Mouse (Mus musculus) left cerebral cortex, adult 6 months (tissue): ENCODE data around the gene Lrcol1. TPM values are rescaled to one million over a fixed set of nuclear protein-coding genes. Genes with fewer than 3 reads are reported as not detected.

ENCODE experiments used
- long read RNA-seq, 2 experiments: library from polyadenylated mRNA; unstranded; transcript quantifications; one replicate each; pipeline ENCODE4 v2.0.0; 2019 to 2020
- polyA plus RNA-seq: library from polyadenylated mRNA; unstranded; fragments of <200 nt; fragmentation: Nextera tagmentation; gene quantifications from 2 replicates; pipeline ENCODE4 v1.2.3, GENCODE M21; 2021

The Lrcol1 gene
- polyA plus RNA-seq, result not detected in 2 replicates
- long read RNA-seq, experiment 1, result 0 reads
- long read RNA-seq, experiment 2, result 0 reads

GRCm38 (mm10) chr5:110344524-110344923 lies at the start of gene Lrcol1:
TSS of gene Lrcol1 (plus strand) at chr5:110344730.

GRCm38 (mm10) chr5:110342648-110343284 lies 1.8 kb upstream of the Lrcol1 start, which contains the start of gene P2rx2:
TSS of gene P2rx2 (minus strand) at chr5:110343212.

Other genes starting within 250 kb of the Lrcol1 start
- gene Plcxd1, start 244.8 kb upstream of the Lrcol1 start, polyA plus RNA-seq, result 7.2 and 8.5 TPM in 2 replicates
- gene Gtpbp6, start 236.5 kb upstream of the Lrcol1 start, polyA plus RNA-seq, result 43.4 and 56.9 TPM in 2 replicates
- 4.1 and 8.1 TPM in 2 replicates for gene Zfp605, start 234.6 kb upstream of the Lrcol1 start, polyA plus RNA-seq
- gene Chfr, start 208.9 kb upstream of the Lrcol1 start, polyA plus RNA-seq, result 11.8 and 17.7 TPM in 2 replicates
- 8.1 and 10.2 TPM in 2 replicates for gene Golga3, start 168.0 kb upstream of the Lrcol1 start, polyA plus RNA-seq
- gene Ankle2, start 113.7 kb upstream of the Lrcol1 start, polyA plus RNA-seq, result 12.0 and 12.8 TPM in 2 replicates
- gene Pgam5, start 74.8 kb upstream of the Lrcol1 start, polyA plus RNA-seq, result 70.3 and 78.0 TPM in 2 replicates
- 18.9 and 20.1 TPM in 2 replicates for gene Pxmp2, start 58.5 kb upstream of the Lrcol1 start, polyA plus RNA-seq
- gene Pole, start 58.4 kb upstream of the Lrcol1 start, polyA plus RNA-seq, result 0.41 and 0.47 TPM in 2 replicates
- not detected in 2 replicates for gene P2rx2, start 1.5 kb upstream of the Lrcol1 start, polyA plus RNA-seq
- gene Fbrsl1, start 103.8 kb downstream of the Lrcol1 start, polyA plus RNA-seq, result 4.5 and 14.4 TPM in 2 replicates
- 25.9 and 78.1 TPM in 2 replicates for gene Galnt9, start 199.6 kb downstream of the Lrcol1 start, polyA plus RNA-seq